ENCODE assay signal across 12 mouse cellular contexts in genomic region chr7:83952511-83952910, GRCm38 (mm10).
A peak's percentile ranks its signal among the peaks of the same experiment; 100 is the strongest.
DNase-seq lines count a peak whose midpoint lies in the region.
"Had no signal": no experiment of that assay in that cellular context is flagged by ENCODE, and none has a peak within 500 bp of the region (broad histone marks: within the 10 kb centered on the region; RNA-seq: fewer than 3 reads in every experiment).

No protein-coding gene starts in this region.

- intact Hi-C loops in heart, postnatal 36 days (cut with DNase I): loop anchor here (5.0 kb wide), 1 partner anchor 65 kb away; no protein-coding TSS in a partner anchor

- peak; percentile 23 to 26 for DNase-seq in heart, postnatal 36 days
- no peak for DNase-seq in heart, postnatal 4 days
- DNase-seq in cerebellum, adult 11 months: peak; percentile 94
- DNase-seq in cerebellum, postnatal 14 days: peak; percentile 92 to 96
- peak; percentile 22 for DNase-seq in gonadal fat pad, adult 2 months (ENCODE audit: low read depth)
- DNase-seq in kidney, adult 9 months: no peak
- DNase-seq in lung, postnatal 4 days: no peak
- DNase-seq: adrenal gland, postnatal 14 days; kidney, adult 2 months; liver; lung, adult 2 months; thymus, postnatal 36 days had no signal

Comparison
In these comparisons a context has a peak if more than half of its experiments do, and no peak if none do; other contexts are left out.
1. DNase-seq: peak in heart, postnatal 36 days (2 of 2), cerebellum, adult 11 months (single experiment), cerebellum, postnatal 14 days (2 of 2) and gonadal fat pad, adult 2 months (single experiment); none in heart, postnatal 4 days (single experiment), kidney, adult 9 months (single experiment) and lung, postnatal 4 days (0 of 2).